Mouse (Mus musculus): Measurements from ENCODE around the gene Asnsd1. TPM values are rescaled to one million over a fixed set of nuclear protein-coding genes. Genes with fewer than 3 reads are reported as not detected.
A peak's percentile ranks its signal among the peaks of the same experiment; 100 is the strongest.
"Not testable (repeated sequence)": the region's sequence is repeated elsewhere in the genome, so short reads cannot be mapped to it uniquely, and the experiment has no call there.

Gene Asnsd1
- polyA plus RNA-seq (2015; fragmentation: Nextera tagmentation; extraction: Ambion mirVana): 64.9 and 74.0 TPM in 2 replicates

DNA sequence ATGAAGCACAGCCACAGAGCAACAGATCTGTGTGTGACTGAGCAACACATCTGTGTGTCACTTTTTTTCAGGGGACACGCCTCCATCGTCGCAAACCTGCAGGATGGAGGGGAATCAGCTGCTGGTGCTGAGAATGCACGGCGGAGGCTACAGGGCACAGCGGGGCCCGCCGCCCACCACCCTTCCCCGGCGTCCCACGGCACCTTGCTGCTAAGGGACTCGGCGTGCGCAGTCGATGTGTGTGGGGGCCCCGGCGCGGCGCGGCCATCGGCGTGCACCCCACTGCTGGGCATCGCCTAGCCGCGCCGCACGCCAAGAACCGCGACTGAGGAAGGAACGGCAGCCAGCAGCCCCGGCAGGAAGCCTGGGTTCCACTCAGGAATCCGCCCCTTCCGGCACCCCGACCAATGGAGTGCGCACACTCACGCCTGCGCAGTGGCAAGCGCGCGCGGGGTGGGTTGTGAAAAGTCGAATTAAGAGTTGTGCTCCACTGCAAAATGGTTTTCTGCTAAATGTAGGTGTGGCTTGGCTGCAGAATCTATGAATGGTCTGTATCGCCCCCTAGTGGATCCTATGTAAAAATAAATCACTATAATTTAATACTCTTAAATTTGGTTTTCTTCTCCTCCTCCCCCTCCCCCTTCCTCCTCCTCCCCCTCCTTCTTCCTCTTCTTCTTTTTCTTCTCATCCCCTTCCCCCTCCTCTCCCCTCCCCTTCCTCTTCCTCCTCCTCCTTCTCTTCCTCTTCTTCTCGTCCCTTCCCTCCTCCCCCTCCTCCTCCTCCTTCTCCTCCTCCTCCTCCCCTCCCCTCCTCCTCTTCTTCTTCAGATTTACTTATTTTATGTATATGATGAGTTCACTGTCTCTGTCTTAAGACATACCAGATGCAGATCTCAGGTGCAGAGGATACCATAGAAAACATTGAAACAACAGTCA is at the start of gene Asnsd1, which contains the start of the genes Asdurf and Gm28551:
TSS of gene Asnsd1 (minus strand) at position 426 of the 935 bp plus-strand sequence.
TSS of gene Asdurf (minus strand) at position 293 of the 935 bp plus-strand sequence.
TSS of gene Gm28551 (minus strand) at position 341 of the 935 bp plus-strand sequence.
- H3K27me3 ChIP-seq (replicated peaks): no peaks in the 10 kb centered on the region
- under 1% methylated on average over 44 of the region's 44 CpGs for WGBS
- peaks cover 7% of the 10 kb centered on the region; the same call in 1 of the 2 replicates for H3K36me3 ChIP-seq
- peak within 1 kb of the TSS; percentile 51 for H3K4me2 ChIP-seq (replicated peaks)
- ATAC-seq: peak; percentile 100
- no peaks in the 10 kb centered on the region for H3K4me1 ChIP-seq (replicated peaks)
- H3K9me3 ChIP-seq: no peaks in the 10 kb centered on the region
- H3K9ac ChIP-seq: peak within 1 kb of the TSS; percentile 97
- H3K27ac ChIP-seq: peak within 1 kb of the TSS; percentile 88
- peak within 1 kb of the TSS; percentile 84 for H3K4me3 ChIP-seq (replicated peaks)

DNA sequence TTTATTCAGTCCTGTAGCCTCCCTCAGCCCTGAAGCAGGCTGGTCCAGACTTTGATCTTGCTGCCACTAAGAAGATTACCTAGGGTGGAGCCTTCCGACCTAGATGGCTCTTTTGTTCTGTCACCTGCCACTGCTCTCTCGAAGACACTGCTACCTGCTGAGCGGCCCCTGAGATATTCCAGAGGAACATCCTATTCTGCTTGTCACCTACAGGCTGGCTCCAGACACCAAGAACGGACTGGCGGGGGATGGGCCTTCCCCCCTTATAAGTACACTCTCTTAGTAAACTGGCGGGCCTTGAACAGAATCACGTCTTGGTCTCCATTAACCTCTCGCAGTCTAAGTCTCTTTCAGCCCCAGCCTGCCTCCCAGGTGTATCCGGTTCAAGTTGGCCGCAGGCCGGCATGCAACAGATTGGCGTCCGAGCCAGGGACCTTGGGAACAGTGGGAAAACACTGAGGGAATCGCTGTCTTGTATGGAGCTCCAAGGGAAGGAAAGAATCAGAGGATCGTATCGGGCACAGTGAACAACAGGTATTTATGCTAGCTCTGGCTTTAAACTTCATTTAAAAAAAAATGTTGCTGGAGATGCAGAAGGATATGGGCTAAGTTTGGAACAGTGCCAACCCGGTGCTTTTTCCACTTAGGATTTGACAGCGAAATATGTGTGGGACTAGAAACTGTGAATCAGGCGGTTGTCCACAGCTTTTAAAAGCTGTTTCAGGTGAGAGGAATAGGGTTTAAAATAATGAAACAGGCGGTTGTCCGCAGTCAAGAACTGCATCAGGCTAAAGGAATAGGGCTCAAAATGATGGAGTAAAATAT is 41.6 kb upstream of the Asnsd1 start:
- H3K9ac ChIP-seq; H3K27me3 ChIP-seq (replicated peaks); H3K36me3 ChIP-seq; H3K4me1 ChIP-seq (replicated peaks); ATAC-seq; H3K27ac ChIP-seq; H3K9me3 ChIP-seq; H3K4me3 ChIP-seq (replicated peaks): not testable (repeated sequence)
- 0 out of 2 replicates have a peak overlapping the region, but pooled peaks have one; percentile 14 for H3K4me2 ChIP-seq (replicated peaks)
- WGBS: 36% methylated on average over 21 of the region's 21 CpGs

DNA sequence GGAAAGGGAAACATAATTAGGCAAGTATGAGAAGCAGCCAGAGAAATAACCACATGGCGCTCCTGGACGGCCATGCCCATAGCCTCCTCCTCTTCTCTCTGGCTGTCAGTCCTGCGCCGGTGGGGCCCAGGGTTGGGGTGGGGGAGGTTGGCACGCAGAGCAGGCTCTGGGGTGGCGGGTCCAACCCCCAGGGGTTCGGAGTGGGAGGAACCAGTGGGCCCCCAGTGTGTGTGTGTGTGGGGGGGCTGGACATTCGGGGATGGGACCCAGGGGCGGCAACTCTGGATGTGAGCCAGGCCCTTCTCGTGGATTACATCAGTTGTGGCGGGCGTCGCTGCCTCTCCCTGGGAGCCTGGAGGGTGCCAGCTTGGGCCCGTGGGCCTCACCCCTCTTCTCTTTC is 36.2 kb upstream of the Asnsd1 start:
- 93% methylated on average over 14 of the region's 14 CpGs for WGBS
- Histone ChIP-seq H3K9ac (no peak overlapping the region), H3K4me1 (replicated peaks) (no peaks in the 10 kb centered on the region), H3K36me3 (no peaks in the 10 kb centered on the region), H3K4me2 (replicated peaks) (no peak overlapping the region), H3K9me3 (no peaks in the 10 kb centered on the region), H3K27me3 (replicated peaks) (no peaks in the 10 kb centered on the region), H3K4me3 (replicated peaks) (no peak overlapping the region), H3K27ac (no peak overlapping the region)
- ATAC-seq: no peak

DNA sequence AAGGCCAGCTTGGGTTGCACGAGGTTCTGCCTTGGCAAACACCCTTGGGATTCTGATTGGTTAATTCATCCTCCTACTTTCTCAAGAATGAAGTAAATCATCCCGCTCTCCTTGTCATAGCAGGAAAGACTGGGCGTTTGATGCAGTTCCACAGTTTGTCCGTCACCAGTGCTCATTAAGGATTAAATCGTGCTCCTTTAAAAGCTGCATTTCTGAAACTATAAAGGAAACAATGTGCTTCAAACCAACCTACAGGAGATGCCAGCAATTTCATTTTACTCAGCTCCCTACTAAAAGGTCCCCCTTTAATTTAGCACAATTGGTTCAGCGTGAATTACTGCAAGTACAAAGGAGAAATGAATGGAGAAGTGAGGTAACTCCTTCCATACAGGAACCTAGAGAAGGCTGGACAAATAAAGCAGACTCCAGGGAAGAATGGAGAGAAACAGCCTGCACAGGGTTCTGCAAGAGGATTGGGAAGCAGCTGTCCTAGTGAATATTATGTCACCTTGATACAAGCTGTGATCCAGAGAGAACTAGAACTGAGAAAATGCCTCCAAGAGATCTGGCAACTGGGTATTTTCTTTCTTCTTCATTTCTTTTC is 31.6 kb upstream of the Asnsd1 start:
- no peak overlapping the region for H3K27ac ChIP-seq
- H3K36me3 ChIP-seq: no peaks in the 10 kb centered on the region
- H3K4me2 ChIP-seq (replicated peaks): no peak overlapping the region
- 77% methylated on average over 6 of the region's 6 CpGs for whole genome bisulfite sequencing
- no peak overlapping the region for H3K4me3 ChIP-seq (replicated peaks)
- no peaks in the 10 kb centered on the region for H3K4me1 ChIP-seq (replicated peaks)
- H3K27me3 ChIP-seq (replicated peaks): no peaks in the 10 kb centered on the region
- no peak for ATAC-seq
- H3K9me3 ChIP-seq: no peaks in the 10 kb centered on the region
- no peak overlapping the region for H3K9ac ChIP-seq

DNA sequence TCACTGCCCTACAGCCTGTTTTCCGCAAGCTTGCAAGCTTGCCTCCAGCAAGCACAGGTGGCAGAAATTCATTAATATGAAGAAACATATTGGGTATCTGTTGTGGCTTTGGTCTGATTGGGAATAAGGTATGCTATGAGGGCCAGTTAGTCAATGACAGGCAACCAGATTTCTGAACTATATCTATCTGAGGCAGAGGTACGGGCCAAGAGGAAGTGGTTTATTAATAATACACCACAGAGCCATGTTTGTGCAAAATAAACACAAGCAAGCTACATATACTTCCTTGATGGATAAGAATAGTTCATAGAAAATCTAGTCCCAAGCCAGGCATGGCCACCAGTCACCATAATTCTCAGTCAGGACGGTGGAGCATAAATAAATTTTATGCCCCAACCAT is 25.2 kb upstream of the Asnsd1 start:
- no peaks in the 10 kb centered on the region for H3K9me3 ChIP-seq
- no peak for ATAC-seq
- WGBS: 74% methylated on average over 3 of the region's 3 CpGs
- H3K9ac ChIP-seq: no peak overlapping the region
- no peaks in the 10 kb centered on the region for H3K27me3 ChIP-seq (replicated peaks)
- H3K4me2 ChIP-seq (replicated peaks): no peak overlapping the region
- no peak overlapping the region for H3K27ac ChIP-seq
- no peak overlapping the region for H3K4me3 ChIP-seq (replicated peaks)
- no peaks in the 10 kb centered on the region for H3K4me1 ChIP-seq (replicated peaks)
- no peaks in the 10 kb centered on the region for H3K36me3 ChIP-seq

DNA sequence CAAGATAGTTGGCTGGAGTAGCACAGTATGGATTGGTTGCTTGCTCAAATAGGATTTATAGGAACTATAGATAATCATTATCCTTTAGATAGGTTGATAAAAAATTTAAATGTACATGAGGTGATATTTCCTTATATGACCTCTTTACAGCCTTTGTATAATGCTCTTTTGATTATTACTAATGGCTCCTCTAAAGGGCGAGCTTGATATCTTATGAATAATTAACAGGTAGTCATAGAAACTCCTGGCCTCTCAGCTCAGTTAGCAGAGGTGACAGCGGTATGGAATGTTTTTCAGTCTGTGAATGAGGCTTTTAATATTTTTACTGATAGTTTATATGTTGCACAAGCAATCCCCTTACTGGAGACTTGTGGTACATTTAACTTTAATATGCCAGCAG is 23.4 kb upstream of the Asnsd1 start:
- H3K4me3 ChIP-seq (replicated peaks); H3K36me3 ChIP-seq; H3K9me3 ChIP-seq; H3K27me3 ChIP-seq (replicated peaks); H3K9ac ChIP-seq; H3K27ac ChIP-seq; H3K4me1 ChIP-seq (replicated peaks); H3K4me2 ChIP-seq (replicated peaks): not testable (repeated sequence)
- WGBS: 79% methylated on average over 2 of the region's 2 CpGs
- peak; percentile 67 for ATAC-seq

DNA sequence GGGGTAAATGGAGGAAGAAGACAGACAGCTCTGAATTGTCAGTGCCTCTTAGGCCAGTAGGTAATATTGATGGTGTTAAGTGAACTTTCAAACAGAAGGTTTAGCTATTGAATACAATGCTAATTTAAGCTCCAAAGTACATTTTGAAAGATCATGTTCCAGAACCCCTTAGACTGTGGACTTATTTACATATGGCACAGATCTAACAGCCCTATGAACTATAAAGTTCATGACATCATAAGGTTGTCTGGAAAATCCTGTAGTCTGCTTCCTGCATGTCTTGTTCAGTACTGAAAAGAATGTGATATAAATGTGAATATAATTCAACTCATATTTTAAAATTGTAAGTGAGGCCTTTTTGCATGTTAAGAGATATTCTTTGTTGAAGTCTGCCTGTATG is 6.4 kb upstream of the Asnsd1 start:
- Histone ChIP-seq H3K36me3 (no peaks in the 10 kb centered on the region), H3K4me1 (replicated peaks) (no peaks in the 10 kb centered on the region), H3K27ac (no peak overlapping the region), H3K9ac (no peak overlapping the region), H3K27me3 (replicated peaks) (no peaks in the 10 kb centered on the region), H3K4me2 (replicated peaks) (no peak overlapping the region), H3K9me3 (no peaks in the 10 kb centered on the region), H3K4me3 (replicated peaks) (no peak overlapping the region)
- ATAC-seq: peak; percentile 82

DNA sequence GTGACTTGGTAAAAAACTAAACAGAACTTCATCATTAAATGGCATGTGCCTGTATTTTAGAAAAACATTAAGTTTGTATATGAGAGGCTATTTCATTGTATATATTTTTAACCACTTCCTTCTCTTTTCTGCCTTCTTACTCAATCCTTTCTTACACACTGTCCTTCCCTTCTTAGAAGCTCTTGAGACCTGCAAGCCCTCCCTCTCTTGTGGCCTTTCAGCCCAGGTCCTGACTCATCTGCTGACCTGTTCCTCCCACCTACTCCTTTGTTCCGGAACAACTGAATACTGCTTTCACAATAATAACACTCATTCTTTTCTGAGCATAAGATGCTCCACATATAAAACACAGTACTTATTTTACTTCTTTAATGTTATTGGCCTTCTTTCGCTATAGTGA is 11.5 kb downstream of the Asnsd1 start:
- ATAC-seq: no peak
- Histone ChIP-seq H3K4me3 (replicated peaks) (no peak overlapping the region), H3K9me3 (no peaks in the 10 kb centered on the region), H3K9ac (no peak overlapping the region), H3K27me3 (replicated peaks) (no peaks in the 10 kb centered on the region), H3K4me2 (replicated peaks) (no peak overlapping the region), H3K27ac (no peak overlapping the region), H3K36me3 (peaks cover 16% of the 10 kb centered on the region), H3K4me1 (replicated peaks) (no peaks in the 10 kb centered on the region)
- 95% methylated on average over 2 of the region's 2 CpGs for WGBS

DNA sequence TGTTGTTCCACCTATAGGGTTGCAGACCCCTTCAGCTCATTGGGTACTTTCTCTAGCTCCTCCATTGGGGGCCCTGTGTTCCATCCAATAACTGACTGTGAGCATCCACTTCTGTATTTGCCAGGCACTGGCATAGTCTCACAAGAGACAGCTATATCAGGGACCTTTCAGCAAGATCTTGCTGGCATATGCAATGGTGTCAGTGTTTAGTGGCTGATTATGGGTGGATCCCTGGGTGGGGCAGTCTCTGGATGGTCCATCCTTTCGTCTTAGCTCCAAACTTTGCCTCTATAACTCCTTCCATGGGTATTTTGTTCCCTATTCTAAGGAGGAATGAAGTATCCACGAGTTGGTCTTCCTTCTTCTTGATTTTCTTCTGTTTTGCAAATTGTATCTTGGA is 15.1 kb downstream of the Asnsd1 start:
- H3K9ac ChIP-seq; H3K27ac ChIP-seq; H3K4me3 ChIP-seq (replicated peaks); H3K9me3 ChIP-seq; H3K4me2 ChIP-seq (replicated peaks); H3K27me3 ChIP-seq (replicated peaks); ATAC-seq; H3K4me1 ChIP-seq (replicated peaks); H3K36me3 ChIP-seq: not testable (repeated sequence)
- WGBS: 64% methylated on average over 2 of the region's 2 CpGs

DNA sequence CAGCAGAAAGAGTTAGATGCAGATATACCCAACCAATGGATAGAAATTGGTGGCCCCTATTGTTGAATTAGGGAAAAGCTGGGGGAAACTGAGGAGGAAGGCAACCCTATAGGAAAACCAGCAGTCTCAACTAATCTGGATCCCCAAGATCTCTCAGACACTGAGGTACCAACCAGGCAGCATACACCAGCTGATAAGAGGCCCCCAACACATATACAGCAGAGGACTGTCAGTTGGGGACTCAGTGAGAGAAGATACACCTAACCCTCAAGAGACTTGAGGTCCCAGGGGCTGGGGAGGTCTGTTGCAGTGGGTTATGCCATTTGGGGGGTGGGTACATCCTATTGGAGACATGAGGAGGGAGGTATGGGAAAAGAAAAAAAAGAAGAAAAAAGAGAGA is 17.1 kb downstream of the Asnsd1 start:
- no peak overlapping the region for H3K9ac ChIP-seq
- no peak for ATAC-seq
- H3K36me3 ChIP-seq: no peaks in the 10 kb centered on the region
- no peak overlapping the region for H3K4me2 ChIP-seq (replicated peaks)
- no peaks in the 10 kb centered on the region for H3K9me3 ChIP-seq
- no peaks in the 10 kb centered on the region for H3K4me1 ChIP-seq (replicated peaks)
- H3K27me3 ChIP-seq (replicated peaks): no peaks in the 10 kb centered on the region
- H3K4me3 ChIP-seq (replicated peaks): no peak overlapping the region
- H3K27ac ChIP-seq: no peak overlapping the region

DNA sequence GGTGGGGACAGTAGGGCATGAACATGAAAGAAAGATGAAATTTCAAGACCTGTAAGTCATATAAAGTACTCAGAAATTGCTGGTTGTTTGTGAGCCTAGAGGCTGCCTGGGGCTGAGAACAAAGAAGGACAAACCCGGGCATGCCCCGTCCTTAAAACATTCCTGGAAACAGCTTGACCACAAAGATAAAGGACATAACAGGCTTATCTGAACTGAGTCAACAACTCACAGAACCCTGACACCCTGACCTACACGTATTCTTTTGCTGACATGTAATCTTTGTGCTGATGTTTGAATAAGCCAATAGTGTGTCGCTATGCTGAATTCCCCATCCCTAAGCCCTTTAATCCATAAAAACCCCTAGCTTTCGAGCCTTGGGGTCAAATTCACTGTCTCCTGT is 19.0 kb downstream of the Asnsd1 start:
- WGBS: 63% methylated on average over 5 of the region's 5 CpGs
- not testable (repeated sequence) for H3K27ac ChIP-seq; H3K4me1 ChIP-seq (replicated peaks); H3K36me3 ChIP-seq; H3K9me3 ChIP-seq; H3K9ac ChIP-seq; H3K27me3 ChIP-seq (replicated peaks); H3K4me2 ChIP-seq (replicated peaks); ATAC-seq; H3K4me3 ChIP-seq (replicated peaks)

DNA sequence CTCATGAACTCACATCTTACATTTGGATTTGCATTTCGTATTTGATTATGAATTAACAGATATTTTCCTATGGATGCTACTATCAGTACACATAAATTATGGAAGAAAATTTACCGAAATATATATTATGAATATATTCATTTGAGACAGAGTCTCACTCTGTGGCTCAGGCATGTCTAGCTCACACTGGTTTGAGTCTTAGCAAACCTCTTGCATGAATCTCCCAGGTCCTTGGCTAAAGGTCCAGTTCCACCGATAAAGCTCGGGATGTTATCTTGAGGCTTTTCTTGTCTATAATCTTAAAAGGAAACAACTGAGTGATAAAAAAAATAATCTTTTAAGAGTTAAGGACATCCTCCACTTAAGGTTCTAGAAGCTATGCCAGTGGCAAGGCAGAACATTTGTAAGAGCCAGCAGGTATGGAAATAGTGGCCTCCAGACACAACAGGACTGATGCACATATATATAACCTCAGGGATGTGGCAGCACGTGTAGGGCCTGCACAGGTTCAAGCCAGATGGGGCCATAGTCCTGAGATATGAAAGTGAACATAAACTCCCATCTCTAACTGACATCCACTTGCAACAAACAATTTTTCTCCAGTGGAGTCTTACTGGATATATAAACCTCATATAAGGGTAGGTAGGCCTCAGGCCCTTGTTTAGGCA is 27.6 kb downstream of the Asnsd1 start:
- Histone ChIP-seq H3K4me2 (replicated peaks) (no peak overlapping the region), H3K36me3 (0 out of 2 replicates have a peak, but pooled peaks cover 2% of the 10 kb centered on the region), H3K27me3 (replicated peaks) (no peaks in the 10 kb centered on the region), H3K27ac (no peak overlapping the region), H3K4me3 (replicated peaks) (no peak overlapping the region), H3K9me3 (no peaks in the 10 kb centered on the region), H3K9ac (no peak overlapping the region), H3K4me1 (replicated peaks) (no peaks in the 10 kb centered on the region)
- peak; percentile 55; the same call in 1 of the 2 replicates for ATAC-seq
- 83% methylated on average over 5 of the region's 5 CpGs for WGBS
